Mouse (Mus musculus) MEL (cell line): ENCODE data around the gene Rhbdl1. TPM values are rescaled to one million over a fixed set of nuclear protein-coding genes. Genes with fewer than 3 reads are reported as not detected.
"Not testable (repeated sequence)": the region's sequence is repeated elsewhere in the genome, so short reads cannot be mapped to it uniquely, and the experiment has no call there.

Experiments used
- DNase-seq: peaks from one replicate; pipeline ENCODE4 v3.0.0; 2011; ENCODE audit warnings: low read depth, low spot score
- H3K27ac ChIP-seq: 2 replicates; pipeline ENCODE4 v1.5.1; 2012; ENCODE audit warnings: low read depth, mild to moderate bottlenecking, control low read depth, low read length, moderate library complexity; ENCODE audit not compliant: control insufficient read depth
- H3K27me3 ChIP-seq, 2 experiments: fragments of 150-350 bp in 1 of 2; sonication (generic) in 1 of 2; 2 replicates each; pipeline ENCODE4 v1.6.1; 2012; ENCODE audit warnings: low read length in 2 of 2, mild to moderate bottlenecking in 2 of 2, improper control_type of control experiment in 1 of 2, moderate library complexity in 1 of 2; ENCODE audit not compliant: insufficient read depth in 2 of 2, control insufficient read depth in 1 of 2
- H3K36me3 ChIP-seq, 2 experiments: 2 replicates each; pipeline ENCODE4 v1.6.1; 2012 to 2014; ENCODE audit warnings: low read length in 2 of 2, improper control_type of control experiment in 1 of 2, inconsistent platforms in 1 of 2, mild to moderate bottlenecking in 1 of 2; ENCODE audit not compliant: insufficient read depth in 2 of 2, control insufficient read depth in 1 of 2
- H3K4me1 ChIP-seq, 2 experiments: fragments of 150-350 bp in 1 of 2; sonication (generic) in 1 of 2; 2 replicates each; pipeline ENCODE4 v1.6.1; 2012; ENCODE audit warnings: low read length in 2 of 2, improper control_type of control experiment in 1 of 2, mild to moderate bottlenecking in 1 of 2; ENCODE audit not compliant: insufficient read depth in 2 of 2, control insufficient read depth in 1 of 2
- H3K4me3 ChIP-seq, 2 experiments: fragments of 150-350 bp in 1 of 2; sonication (generic) in 1 of 2; 2 replicates each; pipeline ENCODE4 v1.5.1; 2012; ENCODE audit warnings: low read depth in 2 of 2, low read length in 2 of 2, mild to moderate bottlenecking in 2 of 2, moderate library complexity in 2 of 2, control low read depth in 1 of 2, improper control_type of control experiment in 1 of 2; ENCODE audit not compliant: control insufficient read depth in 1 of 2, insufficient read depth in 1 of 2
- H3K79me2 ChIP-seq: 2 replicates; pipeline ENCODE4 v1.6.1; 2012; ENCODE audit warnings: mild to moderate bottlenecking, low read length, moderate library complexity; ENCODE audit not compliant: control insufficient read depth, poor library complexity, insufficient read depth
- H3K9ac ChIP-seq: 2 replicates; pipeline ENCODE4 v1.6.1; 2012; ENCODE audit warnings: low read depth, mild to moderate bottlenecking, control low read depth, low read length, moderate library complexity; ENCODE audit not compliant: control insufficient read depth, poor library complexity, severe bottlenecking
- H3K9me3 ChIP-seq: fragments of 150-350 bp; sonication (generic); replicated peaks from 2 replicates; pipeline ENCODE4 v1.6.1; 2012; ENCODE audit warnings: mild to moderate bottlenecking, low read length, improper control_type of control experiment, moderate library complexity; ENCODE audit not compliant: insufficient read depth
- CHD1 ChIP-seq: IDR thresholded peaks from 2 replicates; pipeline ENCODE4 v1.6.1; 2012; ENCODE audit warnings: low read depth, mild to moderate bottlenecking, inconsistent platforms, low read length, improper control_type of control experiment
- CHD2 ChIP-seq: IDR thresholded peaks from 2 replicates; pipeline ENCODE4 v1.6.1; 2011; ENCODE audit warnings: low read length, improper control_type of control experiment
- CTCF ChIP-seq, 3 experiments: IDR thresholded peaks in 2 of 3; conservative IDR thresholded peaks in 1 of 3; 2 replicates each; pipeline ENCODE4 v1.5.1; 2011 to 2012; ENCODE audit warnings: low read length in 3 of 3, low read depth in 2 of 3, mild to moderate bottlenecking in 2 of 3, improper control_type of control experiment in 1 of 3, inconsistent platforms in 1 of 3, mixed read lengths in 1 of 3, moderate library complexity in 1 of 3; ENCODE audit not compliant: control insufficient read depth in 1 of 3, insufficient read depth in 1 of 3, poor library complexity in 1 of 3, severe bottlenecking in 1 of 3
- E2F4 ChIP-seq: IDR thresholded peaks from 2 replicates; pipeline ENCODE4 v1.6.1; 2011; ENCODE audit warnings: low read depth, low read length, improper control_type of control experiment, borderline replicate concordance
- ETS1 ChIP-seq: IDR thresholded peaks from 2 replicates; pipeline ENCODE4 v1.6.1; 2012; ENCODE audit warnings: low read depth, mild to moderate bottlenecking, inconsistent platforms, low read length, improper control_type of control experiment, moderate library complexity
- GATA1 ChIP-seq: IDR thresholded peaks from 2 replicates; pipeline ENCODE4 v1.6.1; 2011; ENCODE audit warnings: low read depth, low read length, improper control_type of control experiment
- JUND ChIP-seq: IDR thresholded peaks from 2 replicates; pipeline ENCODE4 v1.6.1; 2011; ENCODE audit warnings: low read depth, mild to moderate bottlenecking, improper control_type of control experiment, low read length
- KAT2A ChIP-seq: conservative IDR thresholded peaks from 2 replicates; pipeline ENCODE4 v1.6.1; 2012; ENCODE audit warnings: low read depth, low read length, improper control_type of control experiment, inconsistent platforms
- MAFK ChIP-seq: IDR thresholded peaks from 2 replicates; pipeline ENCODE4 v1.6.1; 2011; ENCODE audit warnings: low read depth, mild to moderate bottlenecking, low read length, improper control_type of control experiment, borderline replicate concordance
- MAX ChIP-seq: IDR thresholded peaks from 2 replicates; pipeline ENCODE4 v1.6.1; 2011; ENCODE audit warnings: low read length, improper control_type of control experiment
- MXI1 ChIP-seq: IDR thresholded peaks from 2 replicates; pipeline ENCODE4 v1.6.1; 2011; ENCODE audit warnings: mild to moderate bottlenecking, low read depth, low read length, improper control_type of control experiment
- MYC ChIP-seq: IDR thresholded peaks from 2 replicates; pipeline ENCODE4 v1.6.1; 2011; ENCODE audit warnings: low read depth, mild to moderate bottlenecking, low read length, improper control_type of control experiment, moderate library complexity
- POLR2AphosphoS2 ChIP-seq: IDR thresholded peaks from 2 replicates; pipeline ENCODE4 v1.6.1; 2011; ENCODE audit warnings: low read length, improper control_type of control experiment
- POLR2AphosphoS5 ChIP-seq: IDR thresholded peaks from 2 replicates; pipeline ENCODE4 v1.6.1; 2012; ENCODE audit warnings: low read depth, borderline replicate concordance, mild to moderate bottlenecking, inconsistent platforms, low read length, moderate library complexity, mixed read lengths
- RCOR1 ChIP-seq: IDR thresholded peaks from 2 replicates; pipeline ENCODE4 v1.6.1; 2012; ENCODE audit warnings: low read depth, mild to moderate bottlenecking, inconsistent platforms, low read length, improper control_type of control experiment
- TAL1 ChIP-seq: IDR thresholded peaks from 2 replicates; pipeline ENCODE4 v1.6.1; 2012; ENCODE audit warnings: mild to moderate bottlenecking, inconsistent platforms, low read length, moderate library complexity, mixed read lengths
- TBP ChIP-seq: IDR thresholded peaks from 2 replicates; pipeline ENCODE4 v1.8.0; 2011; ENCODE audit warnings: low read depth, low read length, improper control_type of control experiment
- UBTF ChIP-seq: IDR thresholded peaks from 2 replicates; pipeline ENCODE4 v1.6.1; 2012; ENCODE audit warnings: low read depth, mild to moderate bottlenecking, inconsistent platforms, low read length, improper control_type of control experiment, moderate library complexity, borderline replicate concordance; ENCODE audit not compliant: insufficient read depth
- ZKSCAN1 ChIP-seq: IDR thresholded peaks from 2 replicates; pipeline ENCODE4 v1.6.1; 2012; ENCODE audit warnings: low read depth, mild to moderate bottlenecking, inconsistent platforms, low read length, improper control_type of control experiment, moderate library complexity
- ZMIZ1 ChIP-seq: IDR thresholded peaks from 2 replicates; pipeline ENCODE4 v1.6.1; 2012; ENCODE audit warnings: low read depth, mild to moderate bottlenecking, inconsistent platforms, low read length, improper control_type of control experiment, moderate library complexity
- polyA plus RNA-seq, 2 experiments: library from polyadenylated mRNA; stranded (reverse) in 1 of 2; unstranded in 1 of 2; fragments of >175 nt in 1 of 2; fragments of >200 nt in 1 of 2; gene quantifications; 2 replicates each; pipeline versions ENCODE4 v1.2.1 to v1.2.4; 2012; ENCODE audit warnings: low replicate concordance in 2 of 2, low read depth in 1 of 2; ENCODE audit not compliant: insufficient read length in 2 of 2, insufficient read depth in 1 of 2, missing spikeins in 1 of 2
- total RNA-seq: library from RNA; depleted of rRNA; stranded (reverse); fragments of 300-350 nt; gene quantifications from 2 replicates; pipeline ENCODE4 v1.2.3, GENCODE M21; 2012

Rhbdl1 gene
- total and polyA plus RNA-seq, 3 experiments = 1.4 to 4.0 TPM; not detected in 1

GRCm38 (mm10) chr17:25808028-25808427 lies 29.1 kb downstream of the Rhbdl1 start:
- no peaks in the 10 kb centered on the region for H3K9me3 ChIP-seq
- no peak for DNase-seq
- no peak overlapping the region for H3K4me3 ChIP-seq
- no peak overlapping the region for H3K9ac ChIP-seq
- peaks cover 0 to 8% of the 10 kb centered on the region in 2 experiments; a peak in 1 of 4 replicates for H3K4me1 ChIP-seq
- no peak overlapping the region for H3K27ac ChIP-seq
- H3K79me2 ChIP-seq = no peaks in the 10 kb centered on the region
- H3K36me3 ChIP-seq = no peaks in the 10 kb centered on the region
- H3K27me3 ChIP-seq = peaks cover 3 to 4% of the 10 kb centered on the region in 2 experiments; a peak in 2 of 4 replicates
- TF ChIP-seq POLR2AphosphoS5 (no peak), CTCF (IDR thresholded peaks at IDR 0.05 in 2 of 3, conservative IDR thresholded peaks at IDR 0.05 in 1 of 3; ENCODE audit: control insufficient read depth in 1 of 3, insufficient read depth in 1 of 3, low read depth in 2 of 3, low read length in 3 of 3, poor library complexity in 1 of 3, severe bottlenecking in 1 of 3) (no peak), MXI1 (no peak), ETS1 (no peak), TAL1 (no peak), UBTF (no peak), MAFK (no peak), CHD2 (no peak), E2F4 (no peak), RCOR1 (no peak), KAT2A (no peak), CHD1 (no peak)

GRCm38 (mm10) chr17:25807452-25807851 lies 29.6 kb downstream of the Rhbdl1 start:
- H3K27me3 ChIP-seq, H3K36me3 ChIP-seq, H3K79me2 ChIP-seq, H3K27ac ChIP-seq: not testable (repeated sequence)
- TF ChIP-seq CTCF (IDR thresholded peaks at IDR 0.05 in 2 of 3, conservative IDR thresholded peaks at IDR 0.05 in 1 of 3; ENCODE audit: control insufficient read depth in 1 of 3, insufficient read depth in 1 of 3, low read depth in 2 of 3, low read length in 3 of 3, poor library complexity in 1 of 3, severe bottlenecking in 1 of 3) = peak in 1 of 3 experiments; percentile 20; a peak in 1 of 6 replicates
- TF ChIP-seq TBP = peak; percentile 53; the same call in 1 of the 2 replicates
- TF ChIP-seq, all 39 proteins: peak for 2; not testable (repeated sequence) for 37
- not testable (repeated sequence) for H3K4me3 ChIP-seq, H3K9ac ChIP-seq, H3K9me3 ChIP-seq, H3K4me1 ChIP-seq, DNase-seq

GRCm38 (mm10) chr17:25806507-25806906 lies 30.6 kb downstream of the Rhbdl1 start:
- no peaks in the 10 kb centered on the region for H3K79me2 ChIP-seq
- H3K27ac ChIP-seq = no peak overlapping the region
- no peak overlapping the region for H3K4me3 ChIP-seq
- peaks cover 3 to 6% of the 10 kb centered on the region in 2 experiments; a peak in 2 of 4 replicates for H3K27me3 ChIP-seq
- H3K9ac ChIP-seq = no peak overlapping the region
- no peak for DNase-seq
- H3K9me3 ChIP-seq = no peaks in the 10 kb centered on the region
- no peaks in the 10 kb centered on the region for H3K36me3 ChIP-seq
- TF ChIP-seq CHD1 (no peak), JUND (no peak), GATA1 (no peak), MAX (no peak), POLR2AphosphoS5 (no peak), UBTF (no peak), POLR2AphosphoS2 (no peak), MYC (no peak), ZKSCAN1 (no peak), ZMIZ1 (no peak)
- peaks cover 0 to 8% of the 10 kb centered on the region in 2 experiments; a peak in 1 of 4 replicates for H3K4me1 ChIP-seq
